Mouse (Mus musculus): ENCODE data around the gene Nav2.

DNA sequence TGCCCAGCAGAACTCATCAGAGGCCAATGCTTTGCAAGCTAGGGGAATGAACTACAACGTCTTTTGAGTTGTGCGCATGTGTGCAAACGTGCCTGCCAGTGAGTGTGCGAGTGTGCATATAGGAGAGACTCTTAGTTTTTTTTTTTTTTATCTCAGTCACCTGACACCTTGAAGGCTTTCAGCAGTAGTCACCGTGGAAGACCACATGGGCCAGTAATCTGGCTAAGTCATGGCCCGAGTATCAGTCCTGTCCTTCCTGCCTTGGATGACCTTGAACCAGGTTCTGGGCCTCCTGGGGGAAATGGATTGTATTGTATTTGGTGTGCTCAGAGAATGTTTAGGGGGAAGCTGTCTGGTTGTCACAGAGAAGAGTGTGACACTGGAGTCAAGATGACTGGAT lies 625.7 kb downstream of the Nav2 start:
- TF ChIP-seq CTCF (IDR thresholded peaks at IDR 0.05; ENCODE audit: low read depth) (no peak), EP300 (optimal IDR thresholded peaks at IDR 0.05) (no peak)
